Mouse (Mus musculus) C2C12 (cell line): ENCODE measurements around the gene Erg. TPM values are rescaled to one million over a fixed set of nuclear protein-coding genes. Genes with fewer than 3 reads are reported as not detected.

Experiments
- H3K27me3 ChIP-seq: one replicate; pipeline ENCODE4 v1.6.1; 2011; ENCODE audit not compliant: control insufficient read depth, insufficient read depth, insufficient read length
- H3K36me3 ChIP-seq: one replicate; pipeline ENCODE4 v1.6.1; 2011; ENCODE audit not compliant: control insufficient read depth, insufficient read depth
- H3K4me3 ChIP-seq: one replicate; pipeline ENCODE4 v1.5.1; 2011; ENCODE audit warnings: mild to moderate bottlenecking, control low read depth; ENCODE audit not compliant: poor library complexity, insufficient read depth, severe bottlenecking
- H3K79me2 ChIP-seq: one replicate; pipeline ENCODE4 v1.6.1; 2011; ENCODE audit not compliant: control insufficient read depth, insufficient read depth
- H3K79me3 ChIP-seq: one replicate; pipeline ENCODE4 v1.6.1; 2011; ENCODE audit warnings: low read depth, control low read depth
- H3ac ChIP-seq: one replicate; pipeline ENCODE3; 2011; ENCODE audit warnings: low read depth; ENCODE audit not compliant: control insufficient read depth, insufficient read length
- CEBPB ChIP-seq: IDR thresholded peaks from one replicate; pipeline ENCODE4 v1.6.1; 2011; ENCODE audit warnings: low read depth, mild to moderate bottlenecking, control low read depth, moderate library complexity
- CTCF ChIP-seq: IDR thresholded peaks from one replicate; pipeline ENCODE4 v1.5.1; 2011; ENCODE audit not compliant: control insufficient read depth, insufficient read depth, insufficient read length
- FOSL1 ChIP-seq: IDR thresholded peaks from one replicate; pipeline ENCODE4 v1.8.0; 2011; ENCODE audit warnings: mild to moderate bottlenecking, low read length; ENCODE audit not compliant: poor library complexity, insufficient read depth, severe bottlenecking
- MAX ChIP-seq: IDR thresholded peaks from one replicate; pipeline ENCODE4 v1.6.1; 2011; ENCODE audit warnings: mild to moderate bottlenecking, control low read depth
- MYOD1 ChIP-seq: IDR thresholded peaks from one replicate; pipeline ENCODE4 v1.6.1; 2011; ENCODE audit warnings: low read depth; ENCODE audit not compliant: control insufficient read depth, insufficient read length
- MYOG ChIP-seq: IDR thresholded peaks from one replicate; pipeline ENCODE4 v1.6.1; 2011; ENCODE audit not compliant: control insufficient read depth, insufficient read length; ENCODE audit errors: extremely low read depth
- USF1 ChIP-seq: IDR thresholded peaks from one replicate; pipeline ENCODE4 v1.6.1; 2011; ENCODE audit warnings: low read depth, mild to moderate bottlenecking, control low read depth, moderate library complexity
- polyA plus RNA-seq: library from polyadenylated mRNA; unstranded; fragments of >200 nt; fragmentation: generic; extraction: Trizol; gene quantifications from one replicate; pipeline ENCODE4 v1.2.1, GENCODE M21; 2012; ENCODE audit warnings: missing spikeins

Gene Erg
- polyA plus RNA-seq, 1 experiment = 0.05 TPM

DNA sequence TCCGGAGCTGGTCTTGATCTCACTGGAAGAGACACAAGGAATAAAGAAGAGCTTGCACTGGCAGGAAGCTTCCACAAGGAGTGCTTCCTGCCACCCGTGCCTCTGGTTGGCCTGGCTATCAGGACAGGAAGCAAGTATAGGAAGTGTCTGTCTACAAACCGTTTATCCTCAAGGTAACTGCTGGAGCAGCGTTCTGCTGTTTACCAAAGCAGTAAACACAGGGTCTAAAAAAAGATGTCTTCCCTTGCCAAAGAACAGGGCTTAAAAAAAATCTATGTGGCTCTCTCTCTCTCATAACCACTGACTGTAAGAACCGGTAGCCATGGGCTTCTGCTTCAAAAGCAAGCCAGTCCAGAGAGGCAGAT, 137.1 kb downstream of the Erg start:
- H3K79me2 ChIP-seq = no peaks in the 10 kb centered on the region
- TF ChIP-seq FOSL1 = no peak
- TF ChIP-seq USF1 = no peak
- no peak for TF ChIP-seq CEBPB
- TF ChIP-seq CTCF = no peak
- no peak for TF ChIP-seq MYOG
- TF ChIP-seq MYOD1 = no peak
- TF ChIP-seq MAX = no peak
- H3K4me3 ChIP-seq = no peak overlapping the region
- H3K27me3 ChIP-seq = peaks cover 10% of the 10 kb centered on the region
- no peak overlapping the region for H3ac ChIP-seq
- no peaks in the 10 kb centered on the region for H3K79me3 ChIP-seq
- no peaks in the 10 kb centered on the region for H3K36me3 ChIP-seq

DNA sequence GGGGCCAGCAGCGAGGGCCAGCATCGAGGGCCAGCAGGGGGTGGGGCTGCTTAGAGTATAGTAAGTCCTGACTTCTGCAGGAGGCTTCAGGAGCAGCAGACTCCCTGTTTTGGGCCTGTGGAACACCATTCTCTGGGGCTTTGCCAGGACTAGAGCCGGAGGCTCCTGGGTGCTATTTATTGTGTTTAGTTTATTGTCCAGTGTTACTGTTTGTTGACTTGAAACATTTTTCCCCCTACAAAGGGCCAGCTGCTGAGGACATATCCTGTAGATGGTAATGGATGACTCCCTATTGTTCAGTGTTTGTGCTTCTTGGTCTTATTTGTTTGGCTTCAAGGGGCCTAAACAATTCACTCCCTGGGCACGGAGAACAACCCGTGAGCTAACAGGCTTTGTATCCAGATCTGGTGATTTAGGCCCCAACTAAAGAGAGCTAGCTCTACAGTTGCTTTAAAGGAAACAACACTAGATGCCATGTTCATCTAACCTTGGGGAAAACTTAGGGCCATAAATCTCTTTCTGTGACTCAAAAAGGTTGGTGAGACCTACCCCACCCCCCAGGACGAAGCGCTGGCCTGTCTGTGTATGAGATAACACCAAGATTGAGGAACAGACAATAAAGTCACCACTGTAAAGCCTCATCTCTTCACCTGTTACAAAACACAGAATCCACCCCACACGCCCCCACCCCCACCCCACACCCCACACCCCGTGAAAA, 137.6 kb downstream of the Erg start:
- TF ChIP-seq MYOG (no peak), USF1 (no peak), MYOD1 (no peak), CTCF (no peak), FOSL1 (no peak), CEBPB (no peak), MAX (no peak)
- Histone ChIP-seq H3K4me3 (no peak overlapping the region), H3K79me3 (no peaks in the 10 kb centered on the region), H3K27me3 (peaks cover 10% of the 10 kb centered on the region), H3K36me3 (no peaks in the 10 kb centered on the region), H3ac (no peak overlapping the region), H3K79me2 (no peaks in the 10 kb centered on the region)

DNA sequence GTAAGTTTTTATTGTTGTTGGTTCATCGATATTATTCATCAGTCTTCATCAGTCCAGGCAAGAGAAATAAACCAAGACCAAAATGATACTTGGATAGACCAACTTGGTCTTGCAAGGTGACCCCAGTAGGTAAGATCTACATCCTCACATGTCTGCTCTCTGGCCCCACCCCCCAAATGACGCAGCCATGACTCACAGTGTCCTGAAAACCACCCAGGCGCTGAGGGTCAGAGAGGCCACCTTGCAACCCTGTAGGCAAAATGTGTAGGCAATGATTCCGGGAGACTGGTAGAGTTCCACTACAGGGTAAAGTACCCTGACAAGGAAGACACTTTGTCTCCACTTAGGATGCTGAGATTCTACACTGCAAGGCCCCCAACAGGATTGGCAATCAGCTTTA, 138.5 kb downstream of the Erg start:
- Histone ChIP-seq H3K79me2 (no peaks in the 10 kb centered on the region), H3ac (no peak overlapping the region), H3K4me3 (no peak overlapping the region), H3K79me3 (no peaks in the 10 kb centered on the region), H3K36me3 (no peaks in the 10 kb centered on the region), H3K27me3 (peaks cover 6% of the 10 kb centered on the region)
- TF ChIP-seq USF1 = no peak
- no peak for TF ChIP-seq CTCF
- TF ChIP-seq FOSL1 = no peak
- no peak for TF ChIP-seq MAX
- TF ChIP-seq CEBPB = no peak

DNA sequence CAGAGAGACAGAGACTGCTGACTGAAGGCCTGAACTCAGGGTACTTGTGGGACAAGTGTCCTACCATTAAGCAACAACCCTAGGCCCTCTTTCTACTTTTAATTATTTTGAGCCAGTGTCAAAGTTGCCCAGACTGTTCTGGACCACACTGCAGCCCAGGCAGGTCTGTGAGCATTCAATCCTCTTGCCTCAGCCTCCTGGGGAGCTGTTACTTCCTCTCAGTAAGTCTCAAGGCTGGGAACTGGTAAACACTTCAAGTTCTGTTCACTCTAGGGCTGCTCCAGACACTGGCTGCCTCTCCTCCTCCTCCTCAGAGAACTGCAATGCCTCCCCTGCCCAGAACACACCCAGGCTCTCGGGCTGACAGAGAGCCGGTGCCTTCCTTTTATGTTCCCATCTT, 140.0 kb downstream of the Erg start:
- no peak for TF ChIP-seq USF1
- no peaks in the 10 kb centered on the region for H3K79me2 ChIP-seq
- H3K79me3 ChIP-seq = no peaks in the 10 kb centered on the region
- H3K4me3 ChIP-seq = no peak overlapping the region
- no peaks in the 10 kb centered on the region for H3K27me3 ChIP-seq
- H3ac ChIP-seq = no peak overlapping the region
- no peaks in the 10 kb centered on the region for H3K36me3 ChIP-seq

DNA sequence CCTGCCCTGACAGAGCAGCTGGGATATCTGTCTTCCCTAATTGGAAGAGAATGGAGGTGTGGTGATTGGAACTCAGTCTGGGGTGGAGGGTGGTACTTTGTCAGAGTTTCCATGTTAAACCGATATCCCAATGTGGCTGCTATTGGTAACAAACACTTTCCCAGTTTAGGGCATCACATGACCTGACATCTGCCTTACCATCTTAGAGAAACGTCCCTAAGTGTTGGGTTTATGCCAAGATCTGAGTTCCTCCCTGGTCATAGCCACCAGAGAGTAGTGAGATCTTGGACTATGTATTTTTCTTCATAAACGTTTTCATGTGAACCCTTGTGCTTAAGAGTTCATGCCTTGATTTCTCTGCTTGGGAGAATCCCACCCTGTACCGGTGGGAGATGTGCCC, 144.4 kb downstream of the Erg start:
- no peaks in the 10 kb centered on the region for H3K79me3 ChIP-seq
- no peaks in the 10 kb centered on the region for H3K79me2 ChIP-seq
- H3K4me3 ChIP-seq = no peak overlapping the region
- no peak overlapping the region for H3ac ChIP-seq
- TF ChIP-seq CTCF = no peak
- TF ChIP-seq FOSL1 = no peak
- no peak for TF ChIP-seq USF1
- TF ChIP-seq MYOD1 = no peak
- TF ChIP-seq MAX = no peak
- no peak for TF ChIP-seq MYOG
- no peak for TF ChIP-seq CEBPB
- no peaks in the 10 kb centered on the region for H3K36me3 ChIP-seq
- H3K27me3 ChIP-seq = no peaks in the 10 kb centered on the region

DNA sequence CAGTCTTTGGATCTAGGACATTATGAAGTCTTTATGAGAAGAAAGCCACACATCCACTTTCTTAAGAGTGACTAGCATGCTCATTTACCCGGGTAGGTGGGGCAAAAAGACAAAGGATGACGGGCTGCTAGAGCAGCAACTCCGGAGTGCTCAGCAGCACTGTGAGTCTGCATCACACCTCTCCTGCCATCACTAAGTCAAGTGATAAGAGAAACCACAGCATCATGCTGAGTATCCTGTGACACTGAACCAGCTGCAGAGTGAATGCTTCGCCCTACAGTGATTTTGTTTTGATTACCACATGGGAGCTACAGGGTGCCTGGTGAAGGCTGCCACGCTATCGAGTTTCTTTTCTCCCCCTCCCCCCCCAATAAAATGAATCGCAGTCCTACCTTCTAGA, 145.2 kb downstream of the Erg start:
- no peaks in the 10 kb centered on the region for H3K79me2 ChIP-seq
- H3K27me3 ChIP-seq = no peaks in the 10 kb centered on the region
- TF ChIP-seq FOSL1 = no peak
- no peak for TF ChIP-seq CTCF
- no peak for TF ChIP-seq CEBPB
- TF ChIP-seq MAX = no peak
- TF ChIP-seq USF1 = no peak
- no peak for TF ChIP-seq MYOD1
- no peak for TF ChIP-seq MYOG
- no peaks in the 10 kb centered on the region for H3K36me3 ChIP-seq
- no peak overlapping the region for H3ac ChIP-seq
- no peaks in the 10 kb centered on the region for H3K79me3 ChIP-seq
- no peak overlapping the region for H3K4me3 ChIP-seq
